Mouse (Mus musculus) CH12.LX (cell line): Measurements from ENCODE around the gene Fhit.

Source experiments
- BHLHE40 ChIP-seq: IDR thresholded peaks from 2 replicates; pipeline ENCODE4 v1.6.1; 2011; ENCODE audit warnings: mild to moderate bottlenecking, low read depth, low read length, improper control_type of control experiment
- CHD1 ChIP-seq: IDR thresholded peaks from 2 replicates; pipeline ENCODE4 v1.6.1; 2012; ENCODE audit warnings: low read depth, low read length, improper control_type of control experiment, inconsistent platforms
- CTCF ChIP-seq, 2 experiments: IDR thresholded peaks in 1 of 2; conservative IDR thresholded peaks in 1 of 2; 2 replicates each; pipeline ENCODE4 v1.5.1; 2011 to 2012; ENCODE audit warnings: low read depth in 2 of 2, low read length in 2 of 2, improper control_type of control experiment in 1 of 2, inconsistent platforms in 1 of 2, mild to moderate bottlenecking in 1 of 2, moderate library complexity in 1 of 2
- POLR2AphosphoS2 ChIP-seq: IDR thresholded peaks from 2 replicates; pipeline ENCODE4 v1.6.1; 2011; ENCODE audit warnings: low read depth, low read length, improper control_type of control experiment

- TF ChIP-seq POLR2AphosphoS2 (no peak), BHLHE40 (no peak), CHD1 (no peak), CTCF (conservative IDR thresholded peaks at IDR 0.05 in 1 of 2, IDR thresholded peaks at IDR 0.05 in 1 of 2; ENCODE audit: low read depth in 2 of 2, low read length in 2 of 2) (no peak)
These were observed 1578.3 kb downstream of the Fhit start for GRCm38 (mm10) chr14:9583227-9584155.
